Mouse (Mus musculus) neural tube, embryonic 14.5 days (tissue): ENCODE measurements around the gene Abcg4. TPM values are rescaled to one million over a fixed set of nuclear protein-coding genes. Genes with fewer than 3 reads are reported as not detected.
"Not testable (repeated sequence)": the region's sequence is repeated elsewhere in the genome, so short reads cannot be mapped to it uniquely, and the experiment has no call there.

Source experiments
- ATAC-seq: fragments of 200-750 bp; cut with Nextera tagmentation; 2 replicates; pipeline ENCODE4 v1.8.0; 2017; ENCODE audit warnings: low read depth, mild to moderate bottlenecking, moderate TSS enrichment, moderate library complexity
- H3K27ac ChIP-seq: fragments of 300-500 bp; sonication (generic); 2 replicates; pipeline ENCODE4 v1.5.1; 2014; ENCODE audit warnings: low read depth, mild to moderate bottlenecking, control low read depth, low read length, moderate library complexity, mixed read lengths
- H3K27me3 ChIP-seq: fragments of 300-500 bp; sonication (generic); 2 replicates; pipeline ENCODE4 v1.6.1; 2014; ENCODE audit warnings: low read length; ENCODE audit not compliant: control insufficient read depth, insufficient read depth
- H3K36me3 ChIP-seq: fragments of 300-500 bp; sonication (generic); 2 replicates; pipeline ENCODE4 v1.6.1; 2014; ENCODE audit warnings: low read length, mixed read lengths; ENCODE audit not compliant: control insufficient read depth, insufficient read depth
- H3K4me1 ChIP-seq: fragments of 300-500 bp; sonication (generic); 2 replicates; pipeline ENCODE4 v1.6.1; 2014; ENCODE audit warnings: low read length; ENCODE audit not compliant: control insufficient read depth, insufficient read depth
- H3K4me2 ChIP-seq: fragments of 300-500 bp; sonication (generic); 2 replicates; pipeline ENCODE4 v1.6.1; 2014; ENCODE audit warnings: mild to moderate bottlenecking, low read depth, low read length, control low read depth
- H3K4me3 ChIP-seq: fragments of 300-500 bp; sonication (generic); 2 replicates; pipeline ENCODE4 v1.5.1; 2014; ENCODE audit warnings: low read depth, low read length, control low read depth, mixed read lengths
- H3K9ac ChIP-seq: fragments of 300-500 bp; sonication (generic); replicated peaks from 2 replicates; pipeline ENCODE4 v1.6.1; 2014; ENCODE audit warnings: low read depth, mild to moderate bottlenecking, control low read depth, low read length, mixed read lengths
- H3K9me3 ChIP-seq: fragments of 300-500 bp; sonication (generic); 2 replicates; pipeline ENCODE4 v1.6.1; 2016; ENCODE audit warnings: low read length; ENCODE audit not compliant: control insufficient read depth
- WGBS: fragments of 180-500 bp; shearing (Covaris S2); extraction: QIAGEN DNeasy Blood & Tissue Kit; methylation state at CpG from one replicate; pipeline ENCODE4 v1.1.7; 2014; 5-methylcytosine and 5-hydroxymethylcytosine counted together
- polyA plus RNA-seq: library from polyadenylated mRNA; unstranded; fragments of >200 nt; fragmentation: Nextera tagmentation; extraction: Ambion mirVana; gene quantifications from 2 replicates; pipeline ENCODE4 v1.2.1, GENCODE M21; 2014

Gene Abcg4
- polyA plus RNA-seq, 1 experiment from 2014 or later = 25.0 TPM

DNA sequence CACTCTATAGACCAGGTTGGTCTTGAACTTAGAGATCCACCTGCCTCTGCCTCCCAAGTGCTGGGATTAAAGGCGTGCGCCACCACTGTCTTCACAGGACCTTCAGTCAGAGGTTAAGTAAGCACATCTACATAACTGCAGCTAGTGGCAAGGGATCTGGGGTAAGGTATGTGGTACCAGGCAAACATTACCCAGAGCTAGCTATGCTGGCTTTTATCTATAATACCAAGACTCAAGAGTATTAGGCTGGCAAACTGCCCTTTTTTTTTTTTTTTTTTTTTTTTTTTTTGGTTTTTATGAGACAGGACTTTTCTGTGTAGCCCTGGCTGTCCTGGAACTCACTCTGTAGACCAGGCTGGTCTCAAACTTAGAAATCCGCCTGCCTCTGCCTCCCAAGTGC, 11.6 kb upstream of the Abcg4 start:
- peaks cover 60% of the 10 kb centered on the region for H3K36me3 ChIP-seq
- not testable (repeated sequence) for H3K4me2 ChIP-seq, H3K27ac ChIP-seq, H3K9me3 ChIP-seq, H3K9ac ChIP-seq, H3K27me3 ChIP-seq, H3K4me3 ChIP-seq, ATAC-seq
- 94% methylated on average over 3 of the region's 3 CpGs for WGBS
- H3K4me1 ChIP-seq = peaks cover 10% of the 10 kb centered on the region

DNA sequence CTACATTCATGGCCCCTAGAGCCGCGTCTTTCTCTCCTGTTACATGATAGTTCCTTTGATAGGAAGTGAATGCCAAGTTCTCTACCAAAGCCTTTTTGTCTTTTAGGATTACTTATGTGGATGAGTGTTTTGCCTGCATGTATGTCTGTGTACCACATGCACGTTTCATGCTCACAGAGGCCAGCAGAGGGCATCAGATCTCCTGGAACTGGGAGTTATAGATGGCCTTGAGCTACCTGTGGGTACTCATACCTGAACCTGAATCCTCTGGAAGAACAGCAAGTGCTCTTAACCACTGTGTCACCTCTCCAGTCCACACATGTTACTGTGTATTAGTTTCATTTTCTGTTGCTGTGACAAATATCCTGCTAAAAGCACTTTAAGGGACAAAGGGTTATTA, 4.1 kb upstream of the Abcg4 start:
- no peaks in the 10 kb centered on the region for H3K27me3 ChIP-seq
- H3K9me3 ChIP-seq = no peaks in the 10 kb centered on the region
- peaks cover 40% of the 10 kb centered on the region for H3K36me3 ChIP-seq
- H3K27ac ChIP-seq = no peak overlapping the region
- H3K4me1 ChIP-seq = peaks cover 11% of the 10 kb centered on the region; the same call in 1 of the 2 replicates
- no peak overlapping the region for H3K9ac ChIP-seq
- no peak for ATAC-seq
- 81% methylated on average over 3 of the region's 3 CpGs for WGBS
- no peak overlapping the region for H3K4me3 ChIP-seq
- H3K4me2 ChIP-seq = no peak overlapping the region

DNA sequence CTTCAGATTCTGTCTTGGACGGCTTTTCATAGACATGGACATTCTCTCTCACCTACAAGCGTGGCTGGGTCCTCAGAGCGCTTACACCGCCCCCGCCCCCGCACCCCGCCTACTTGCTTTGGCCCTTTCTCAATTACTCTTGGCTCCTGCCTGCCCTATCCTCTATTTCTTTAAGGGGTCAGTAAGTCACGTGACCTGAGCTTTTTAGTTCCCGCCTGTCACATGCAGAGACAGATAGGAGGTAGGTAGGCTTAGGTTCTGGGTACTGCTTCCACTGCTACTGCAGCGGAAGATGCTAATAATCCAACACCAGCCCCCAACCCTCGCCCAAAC, 510 bp upstream of the Abcg4 start:
- Histone ChIP-seq H3K4me2 (peak overlapping the region; percentile 95), H3K4me1 (peaks cover 19% of the 10 kb centered on the region), H3K9me3 (no peaks in the 10 kb centered on the region), H3K36me3 (peaks cover 19% of the 10 kb centered on the region), H3K27me3 (no peaks in the 10 kb centered on the region), H3K9ac (peak overlapping the region; percentile 77), H3K27ac (peak overlapping the region; percentile 75; the same call in 1 of the 2 replicates), H3K4me3 (peak overlapping the region; percentile 71)
- WGBS = 9% methylated on average over 11 of the region's 11 CpGs
- no peak for ATAC-seq

DNA sequence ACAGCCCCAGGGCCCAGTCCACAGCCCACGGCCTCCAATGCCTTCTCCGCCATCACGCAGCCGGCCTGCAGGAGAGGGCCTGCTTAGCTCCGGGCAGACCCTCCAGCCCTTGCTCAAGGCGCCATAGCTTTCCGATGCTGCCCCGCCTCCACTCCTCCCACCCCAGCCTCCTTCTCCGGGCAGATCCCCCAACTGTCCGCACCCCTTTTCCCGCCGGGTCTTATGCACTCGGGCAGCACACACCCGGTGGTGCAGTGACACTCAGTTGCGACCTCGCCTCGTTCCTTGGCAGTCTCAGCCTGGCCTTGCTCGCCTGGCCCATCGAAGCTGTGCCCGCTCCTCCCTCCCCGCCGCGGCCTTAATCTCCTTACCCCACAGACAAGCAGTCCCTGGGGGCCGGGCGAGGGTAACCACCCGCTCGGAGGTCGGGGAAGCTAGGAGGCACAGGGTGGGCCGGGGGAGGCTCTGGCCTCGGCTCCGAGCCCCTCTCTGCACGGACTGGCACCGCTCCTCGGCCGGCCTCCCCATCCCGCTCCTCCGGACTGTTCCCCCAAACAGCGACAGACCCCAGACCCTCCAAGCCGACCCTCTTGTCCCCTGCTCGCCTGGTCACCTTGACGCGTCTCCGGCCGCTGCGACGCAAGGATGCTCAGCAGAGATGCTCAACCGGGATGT, 877 bp downstream of the Abcg4 start:
- Histone ChIP-seq H3K4me2 (peak overlapping the region; percentile 95), H3K36me3 (peaks cover 8% of the 10 kb centered on the region), H3K4me1 (peaks cover 19% of the 10 kb centered on the region), H3K4me3 (peak overlapping the region; percentile 71), H3K9me3 (no peaks in the 10 kb centered on the region), H3K9ac (peak overlapping the region; percentile 77), H3K27ac (peak overlapping the region; percentile 75), H3K27me3 (no peaks in the 10 kb centered on the region)
- ATAC-seq = peak; percentile 68
- WGBS = under 1% methylated on average over 47 of the region's 47 CpGs

DNA sequence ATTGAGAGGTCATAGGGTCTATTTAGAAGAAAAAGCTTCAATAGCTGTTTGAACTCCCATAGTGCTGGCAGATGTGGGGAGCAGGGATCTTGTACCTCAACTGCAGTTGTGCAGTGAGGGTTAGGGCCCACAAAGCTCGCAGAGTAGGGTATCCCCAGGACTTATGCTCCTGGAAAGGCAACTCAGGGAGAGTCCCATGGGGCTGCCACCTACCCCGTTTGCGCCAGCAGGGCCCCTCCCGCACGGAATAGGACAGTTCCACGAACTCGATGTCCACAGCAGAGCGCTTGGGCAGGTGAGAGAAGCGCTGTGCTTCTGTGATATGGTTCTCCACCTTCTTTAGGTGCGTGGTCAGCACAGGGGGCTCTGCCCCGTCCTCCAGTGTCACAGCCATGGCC, 1.4 kb downstream of the Abcg4 start:
- peak overlapping the region; percentile 95 for H3K4me2 ChIP-seq
- 0 out of 2 replicates have a peak, but pooled peaks cover 6% of the 10 kb centered on the region for H3K36me3 ChIP-seq
- no peak; the same call in 1 of the 2 replicates for ATAC-seq
- peaks cover 19% of the 10 kb centered on the region for H3K4me1 ChIP-seq
- H3K27me3 ChIP-seq = no peaks in the 10 kb centered on the region
- peak overlapping the region; percentile 71 for H3K4me3 ChIP-seq
- H3K27ac ChIP-seq = peak overlapping the region; percentile 75
- H3K9ac ChIP-seq = peak overlapping the region; percentile 77
- H3K9me3 ChIP-seq = no peaks in the 10 kb centered on the region
- 3% methylated on average over 11 of the region's 11 CpGs for WGBS

DNA sequence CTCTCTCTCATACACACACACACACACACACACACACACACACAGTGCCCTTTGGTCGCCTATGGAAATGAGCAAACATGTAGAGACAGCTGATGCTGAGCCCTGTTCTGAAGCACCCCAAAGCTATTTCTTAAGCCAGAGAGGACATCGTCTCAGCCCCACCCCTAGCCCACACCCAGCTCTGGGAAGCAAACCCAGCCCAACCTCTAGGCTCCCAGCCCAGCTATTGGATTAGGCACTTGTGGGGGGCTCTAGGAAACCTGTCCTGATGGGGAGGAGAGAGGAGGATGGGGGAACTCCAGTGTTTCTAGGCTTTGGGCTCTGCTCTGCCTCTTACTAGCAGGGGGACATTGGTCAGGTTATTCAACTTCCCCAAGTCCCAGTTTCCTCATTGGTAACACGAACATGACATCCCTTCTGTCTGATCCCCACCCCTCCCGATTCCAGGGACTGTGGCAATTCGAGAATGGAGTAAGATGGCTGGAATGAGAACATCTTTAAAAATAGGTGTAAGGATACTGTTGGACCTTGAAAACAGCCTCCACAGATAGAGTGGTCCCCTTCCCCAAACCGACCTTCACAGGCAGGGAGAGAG, 2.1 kb downstream of the Abcg4 start:
- Histone ChIP-seq H3K9me3 (no peaks in the 10 kb centered on the region), H3K4me3 (peak overlapping the region; percentile 22), H3K36me3 (peaks cover 8% of the 10 kb centered on the region; the same call in 1 of the 2 replicates), H3K9ac (no peak overlapping the region; the same call in 1 of the 2 replicates), H3K4me1 (peaks cover 19% of the 10 kb centered on the region), H3K27ac (no peak overlapping the region), H3K4me2 (peak overlapping the region; percentile 95), H3K27me3 (no peaks in the 10 kb centered on the region)
- no peak for ATAC-seq
- WGBS = 19% methylated on average over 6 of the region's 6 CpGs

DNA sequence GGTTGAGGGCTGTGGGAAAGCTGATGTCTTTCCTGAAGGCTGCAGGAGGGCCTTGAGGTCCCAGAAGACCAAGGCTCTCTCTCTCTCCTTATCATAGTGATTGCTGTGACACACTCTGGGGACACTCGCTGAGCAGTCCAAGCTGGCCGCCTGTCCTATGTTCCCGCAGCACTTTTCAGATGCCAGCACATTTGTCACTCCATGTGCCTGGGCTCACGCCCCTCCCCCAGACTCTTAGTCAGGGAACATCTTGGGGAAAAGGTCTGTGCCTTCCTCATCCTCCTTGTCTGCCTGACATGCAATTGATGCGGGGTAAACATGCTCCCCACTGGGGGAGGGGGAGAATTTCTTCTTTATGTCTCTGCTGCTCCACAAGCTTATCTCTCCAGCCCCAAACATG, 5.2 kb downstream of the Abcg4 start:
- no peak for ATAC-seq
- H3K9me3 ChIP-seq = no peaks in the 10 kb centered on the region
- H3K4me1 ChIP-seq = peaks cover 7% of the 10 kb centered on the region
- WGBS = 62% methylated on average over 5 of the region's 5 CpGs
- H3K27ac ChIP-seq = no peak overlapping the region
- H3K4me3 ChIP-seq = no peak overlapping the region
- peaks cover 17% of the 10 kb centered on the region for H3K36me3 ChIP-seq
- no peak overlapping the region for H3K9ac ChIP-seq
- no peak overlapping the region for H3K4me2 ChIP-seq
- no peaks in the 10 kb centered on the region for H3K27me3 ChIP-seq

DNA sequence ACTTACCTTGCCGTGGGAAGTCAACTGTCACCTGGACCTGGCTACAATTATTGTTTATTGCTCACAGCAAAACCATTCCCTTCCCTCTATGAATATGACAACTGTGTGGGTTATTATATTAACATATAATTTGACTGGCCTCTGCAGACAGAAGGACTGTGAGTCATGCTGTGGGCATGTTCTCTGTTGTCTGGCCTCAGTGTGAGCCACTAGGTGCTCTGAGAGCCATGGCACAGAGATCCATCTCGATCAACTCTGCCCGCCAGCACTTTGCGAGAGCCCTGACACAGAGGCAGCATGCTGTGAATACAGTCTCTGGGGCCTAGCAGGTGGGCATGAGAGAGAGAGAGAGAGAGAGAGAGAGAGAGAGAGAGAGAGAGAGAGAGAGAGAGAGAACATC, 18.4 kb downstream of the Abcg4 start:
- no peak overlapping the region for H3K9ac ChIP-seq
- H3K27ac ChIP-seq = no peak overlapping the region
- H3K36me3 ChIP-seq = 0 out of 2 replicates have a peak, but pooled peaks cover 6% of the 10 kb centered on the region
- no peaks in the 10 kb centered on the region for H3K27me3 ChIP-seq
- no peak for ATAC-seq
- peaks cover 4% of the 10 kb centered on the region; the same call in 1 of the 2 replicates for H3K4me1 ChIP-seq
- no peaks in the 10 kb centered on the region for H3K9me3 ChIP-seq
- H3K4me2 ChIP-seq = no peak overlapping the region
- WGBS = 86% methylated on average over 4 of the region's 4 CpGs
- H3K4me3 ChIP-seq = no peak overlapping the region

DNA sequence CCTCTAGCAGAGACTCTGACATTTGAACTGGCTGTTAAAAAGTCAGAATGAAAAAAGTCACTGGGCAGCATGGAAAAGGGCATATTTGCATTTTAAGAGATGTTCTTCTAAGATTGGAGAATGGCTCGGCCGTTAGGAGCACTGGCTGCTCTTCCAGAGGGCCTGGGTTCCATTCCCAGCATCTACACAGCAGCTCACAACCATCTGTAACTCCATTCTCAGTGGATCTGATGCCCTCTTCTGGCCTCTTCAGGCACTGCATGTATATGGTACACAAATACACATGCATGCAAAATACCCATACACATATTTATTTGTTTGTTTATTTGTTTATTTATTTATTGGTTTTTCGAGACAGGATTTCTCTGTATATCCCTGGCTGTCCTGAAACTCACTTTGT, 19.3 kb downstream of the Abcg4 start:
- ATAC-seq = no peak
- WGBS = 86% methylated on average over 3 of the region's 3 CpGs
- 0 out of 2 replicates have a peak, but pooled peaks cover 6% of the 10 kb centered on the region for H3K36me3 ChIP-seq

More for the DNA sequence above, 19.3 kb downstream of the Abcg4 start:
- Histone ChIP-seq H3K4me2 (no peak overlapping the region), H3K9ac (no peak overlapping the region), H3K9me3 (no peaks in the 10 kb centered on the region), H3K4me3 (no peak overlapping the region), H3K27me3 (no peaks in the 10 kb centered on the region), H3K27ac (no peak overlapping the region), H3K4me1 (peaks cover 4% of the 10 kb centered on the region; the same call in 1 of the 2 replicates)
